Mouse (Mus musculus) embryonic fibroblast, embryonic 13.5 days (primary cell): ENCODE measurements at regions not wholly inside any gene's neighbourhood (a gene's known extent, or its start where the extent isn't known, plus 50 kb on each side); places are given as distances from the start of the nearest gene placed in this dataset.

Experiments used
- H3K27ac ChIP-seq: 2 replicates; pipeline ENCODE4 v1.5.1; 2012; ENCODE audit warnings: low read length, control low read depth, inconsistent platforms; ENCODE audit not compliant: insufficient read depth
- H3K4me1 ChIP-seq: 2 replicates; pipeline ENCODE4 v1.6.1; 2011; ENCODE audit warnings: low read length; ENCODE audit not compliant: control insufficient read depth, insufficient read depth
- H3K4me3 ChIP-seq: 2 replicates; pipeline ENCODE4 v1.5.1; 2011; ENCODE audit warnings: mild to moderate bottlenecking, control low read depth, low read length; ENCODE audit not compliant: insufficient read depth
- CTCF ChIP-seq: IDR thresholded peaks from 2 replicates; pipeline ENCODE4 v1.5.1; 2011; ENCODE audit warnings: mild to moderate bottlenecking, control low read depth, low read length, moderate library complexity, borderline replicate concordance; ENCODE audit not compliant: insufficient read depth
- POLR2A ChIP-seq: IDR thresholded peaks from 2 replicates; pipeline ENCODE4 v1.6.1; 2011; ENCODE audit warnings: low read depth, mild to moderate bottlenecking, control low read depth, low read length, moderate library complexity

- TF ChIP-seq CTCF (no peak), POLR2A (no peak)
- H3K27ac ChIP-seq, result no peak overlapping the region
- H3K4me1 ChIP-seq, result no peaks in the 10 kb centered on the region
- H3K4me3 ChIP-seq, result no peak overlapping the region
Observed at GRCm38 (mm10) chr3:34411142-34411914, 238.9 kb upstream of the Sox2 start.

GRCm38 (mm10) chr3:34403586-34403985 lies 246.6 kb upstream of the Sox2 start:
- no peak overlapping the region for H3K27ac ChIP-seq
- no peaks in the 10 kb centered on the region for H3K4me1 ChIP-seq
- H3K4me3 ChIP-seq, result no peak overlapping the region
- TF ChIP-seq CTCF, result no peak
- TF ChIP-seq POLR2A, result no peak

- Histone ChIP-seq H3K4me3 (no peak overlapping the region), H3K27ac (no peak overlapping the region), H3K4me1 (no peaks in the 10 kb centered on the region)
- TF ChIP-seq CTCF (no peak), POLR2A (no peak)
Observed at GRCm38 (mm10) chr3:34391275-34391674, 258.9 kb upstream of the Sox2 start.

DNA sequence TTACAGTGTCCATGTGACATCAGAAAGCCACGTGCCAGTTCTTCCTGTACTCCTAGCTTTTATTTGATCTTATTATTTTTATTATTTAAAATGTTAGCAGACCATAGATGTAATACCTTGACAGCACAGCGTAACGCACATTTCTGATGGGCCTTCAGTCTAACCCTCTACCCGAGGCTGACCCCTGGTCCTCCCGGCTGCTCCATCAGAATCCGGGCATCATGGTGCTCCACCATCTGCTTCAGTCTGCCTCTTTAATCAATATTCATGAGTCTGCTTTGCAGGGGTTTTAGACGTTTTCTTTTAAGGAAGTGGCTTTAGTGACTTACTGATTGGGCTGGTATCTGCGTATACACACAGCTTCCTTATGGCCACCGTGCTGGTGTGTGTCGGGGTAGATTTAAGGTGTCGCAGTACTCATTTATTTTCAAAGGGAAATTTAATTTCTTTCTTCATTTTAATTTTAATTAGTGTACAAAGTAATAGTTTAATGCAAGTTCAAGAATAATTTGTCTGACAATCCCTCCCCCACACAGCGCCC lies 265.2 kb upstream of the Sox2 start:
- no peaks in the 10 kb centered on the region for H3K4me1 ChIP-seq
- H3K27ac ChIP-seq, result no peak overlapping the region
- TF ChIP-seq POLR2A (no peak), CTCF (no peak)
- no peak overlapping the region for H3K4me3 ChIP-seq

GRCm38 (mm10) chr3:34377913-34378312 lies 272.3 kb upstream of the Sox2 start:
- no peak overlapping the region for H3K27ac ChIP-seq
- no peaks in the 10 kb centered on the region for H3K4me1 ChIP-seq
- TF ChIP-seq CTCF (no peak), POLR2A (no peak)
- no peak overlapping the region for H3K4me3 ChIP-seq

- H3K27ac ChIP-seq, result no peak overlapping the region
- TF ChIP-seq POLR2A (no peak), CTCF (no peak)
- no peak overlapping the region for H3K4me3 ChIP-seq
- H3K4me1 ChIP-seq, result no peaks in the 10 kb centered on the region
Observed at GRCm38 (mm10) chr3:34377329-34377728, 272.9 kb upstream of the Sox2 start.

DNA sequence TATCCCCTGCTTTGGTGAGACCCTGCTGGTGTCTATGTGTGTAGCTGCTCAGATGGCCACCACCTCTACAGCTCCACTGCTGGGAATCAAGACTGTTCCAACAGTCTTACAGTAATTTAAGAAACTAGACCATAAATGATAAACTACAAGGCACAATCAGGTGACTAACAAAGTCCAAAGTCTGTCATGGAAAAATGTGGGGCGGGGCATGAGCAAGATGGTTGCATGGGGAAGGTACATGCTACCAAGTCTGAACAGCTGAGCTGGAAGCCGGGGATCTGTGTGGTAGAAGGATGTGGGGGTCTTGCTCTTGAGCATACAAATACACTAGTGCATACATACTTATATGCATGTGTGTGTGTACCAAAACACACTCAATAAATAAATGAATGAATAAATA lies 278.8 kb upstream of the Sox2 start:
- Histone ChIP-seq H3K4me1 (no peaks in the 10 kb centered on the region), H3K27ac (no peak overlapping the region), H3K4me3 (no peak overlapping the region)
- TF ChIP-seq POLR2A (no peak), CTCF (no peak)

DNA sequence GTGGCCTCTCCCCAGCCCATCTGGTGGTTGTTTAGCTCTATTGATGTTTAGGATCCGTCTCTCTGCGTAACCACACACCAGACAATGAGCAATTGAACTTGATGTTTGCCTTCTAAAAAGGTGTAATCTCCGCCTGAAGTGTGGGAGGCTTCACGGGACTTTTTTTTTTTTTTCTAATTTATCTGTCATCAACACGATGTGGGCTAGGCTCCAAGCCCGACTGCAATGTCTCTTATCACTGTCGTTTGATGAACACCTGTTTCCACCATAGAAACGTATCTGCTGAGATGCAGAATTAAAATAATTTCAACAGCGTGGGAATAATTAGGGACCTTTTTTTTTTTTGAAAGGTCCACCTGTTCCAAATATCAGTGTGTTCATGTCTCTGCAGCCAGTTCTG lies 257.0 kb upstream of the Dnajc19 start:
- peaks cover 7% of the 10 kb centered on the region; the same call in 1 of the 2 replicates for H3K4me1 ChIP-seq

DNA sequence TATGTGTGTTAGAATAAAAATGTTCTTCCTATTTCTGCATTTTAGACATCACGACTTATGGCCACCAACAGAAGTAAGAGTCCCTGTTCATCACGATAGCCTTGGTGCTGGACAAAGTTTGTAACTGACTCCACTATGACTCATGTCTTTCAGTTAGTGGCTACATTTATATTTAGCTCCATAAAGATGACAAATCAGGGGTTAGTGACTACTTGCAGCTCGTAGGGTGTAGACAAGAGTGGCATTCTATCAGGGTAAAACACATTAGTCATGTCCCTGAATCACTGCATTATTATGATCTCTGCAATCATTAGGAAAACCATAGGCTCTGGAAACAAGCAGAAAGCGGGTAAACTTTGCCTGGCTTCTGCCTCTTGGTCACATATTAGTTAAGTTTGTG lies 252.4 kb upstream of the Dnajc19 start:
- no peak overlapping the region for H3K27ac ChIP-seq
- H3K4me1 ChIP-seq, result peaks cover 15% of the 10 kb centered on the region
- H3K4me3 ChIP-seq, result no peak overlapping the region
- no peak for TF ChIP-seq CTCF
- TF ChIP-seq POLR2A, result no peak

More for the DNA sequence above, 257.0 kb upstream of the Dnajc19 start:
- TF ChIP-seq CTCF (no peak), POLR2A (no peak)
- Histone ChIP-seq H3K27ac (no peak overlapping the region), H3K4me3 (no peak overlapping the region)

- H3K4me1 ChIP-seq, result peaks cover 15% of the 10 kb centered on the region
- no peak overlapping the region for H3K4me3 ChIP-seq
- no peak for TF ChIP-seq POLR2A
- TF ChIP-seq CTCF, result no peak
- H3K27ac ChIP-seq, result no peak overlapping the region
Observed at GRCm38 (mm10) chr3:34331889-34332276, 250.8 kb upstream of the Dnajc19 start.
